Mouse (Mus musculus): ENCODE measurements around the gene Plekhh2.

DNA sequence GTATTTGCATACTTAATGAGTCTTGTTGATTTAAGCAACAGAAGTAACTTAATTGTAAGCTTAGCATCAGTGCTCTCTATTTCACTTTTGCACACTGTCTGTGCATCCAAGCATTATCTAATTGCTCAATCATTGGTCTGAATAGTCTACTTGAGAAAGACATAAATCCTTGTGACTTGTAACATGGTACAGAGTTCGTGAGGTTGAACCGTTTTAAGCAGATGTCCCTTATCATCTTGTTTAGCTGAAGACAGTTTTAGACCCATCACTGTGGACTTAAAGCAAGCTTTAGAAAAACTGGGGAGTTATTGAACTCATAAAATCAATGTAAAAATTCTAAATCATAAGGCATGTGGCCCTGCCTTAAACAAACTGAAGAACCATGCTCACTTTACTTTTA, 14.1 kb upstream of the Plekhh2 start:
- TF ChIP-seq CTCF (IDR thresholded peaks at IDR 0.05; ENCODE audit: control insufficient read depth, insufficient read depth, low read length) (no peak), POLR2A (IDR thresholded peaks at IDR 0.05; ENCODE audit: borderline replicate concordance, control insufficient read depth, low read depth, low read length) (no peak)
